Mouse (Mus musculus) liver, adult 2 months (tissue): ENCODE data around the gene Crocc. TPM values are rescaled to one million over a fixed set of nuclear protein-coding genes. Genes with fewer than 3 reads are reported as not detected.
A peak's percentile ranks its signal among the peaks of the same experiment; 100 is the strongest.

Source experiments
- DNase-seq: peaks from one replicate; pipeline ENCODE4 v3.0.0-alpha.2; 2011; ENCODE audit warnings: low read depth, low spot score; ENCODE audit errors: extremely low read depth
- H3K27ac ChIP-seq: fragments of 200-500 bp; replicated peaks from 2 replicates; pipeline ENCODE4 v1.5.1; 2012; ENCODE audit warnings: low read depth, mild to moderate bottlenecking, control low read depth, inconsistent platforms, low read length; ENCODE audit not compliant: insufficient read depth
- H3K27me3 ChIP-seq: fragments of 200-500 bp; 2 replicates; pipeline ENCODE4 v1.6.1; 2012; ENCODE audit warnings: mild to moderate bottlenecking, moderate library complexity, low read length, inconsistent platforms; ENCODE audit not compliant: control insufficient read depth, insufficient read depth
- H3K36me3 ChIP-seq: fragments of 200-500 bp; 2 replicates; pipeline ENCODE4 v1.6.1; 2012; ENCODE audit warnings: low read length, inconsistent platforms; ENCODE audit not compliant: control insufficient read depth, insufficient read depth
- H3K4me1 ChIP-seq: fragments of 200-500 bp; 2 replicates; pipeline ENCODE4 v1.6.1; 2011; ENCODE audit warnings: low read length; ENCODE audit not compliant: control insufficient read depth, insufficient read depth
- H3K4me3 ChIP-seq: fragments of 200-500 bp; 2 replicates; pipeline ENCODE4 v1.5.1; 2011; ENCODE audit warnings: low read depth, mild to moderate bottlenecking, control low read depth, low read length, moderate library complexity; ENCODE audit not compliant: insufficient read depth
- H3K79me2 ChIP-seq: fragments of 200-500 bp; 2 replicates; pipeline ENCODE4 v1.6.1; 2012; ENCODE audit warnings: inconsistent platforms, mild to moderate bottlenecking, low read length, moderate library complexity; ENCODE audit not compliant: control insufficient read depth, insufficient read depth
- H3K9ac ChIP-seq: fragments of 200-500 bp; 2 replicates; pipeline ENCODE4 v1.6.1; 2012; ENCODE audit warnings: low read depth, mild to moderate bottlenecking, control low read depth, inconsistent platforms, low read length
- CTCF ChIP-seq: fragments of 200-500 bp; IDR thresholded peaks from 2 replicates; pipeline ENCODE4 v1.5.1; 2011; ENCODE audit warnings: low read depth, low read length, control low read depth
- POLR2A ChIP-seq: fragments of 200-500 bp; IDR thresholded peaks from 2 replicates; pipeline ENCODE4 v1.6.1; 2011; ENCODE audit warnings: low read length, control low read depth; ENCODE audit not compliant: insufficient read depth; ENCODE audit errors: extremely low read depth
- WGBS: fragments of 180-500 bp; shearing (Covaris S2); methylation state at CpG from one replicate; pipeline ENCODE4 v1.1.7; 2018; 5-methylcytosine and 5-hydroxymethylcytosine counted together
- polyA plus RNA-seq: library from polyadenylated mRNA; depleted of rRNA; stranded (reverse); fragments of >200 nt; gene quantifications from 2 replicates; pipeline ENCODE4 v1.2.3, GENCODE M21; 2012
- total RNA-seq: library from RNA; depleted of rRNA; stranded (reverse); fragments of >200 nt; gene quantifications from 2 replicates; pipeline ENCODE4 v1.2.3, GENCODE M21; 2014

Gene Crocc
- total and polyA plus RNA-seq, 2 experiments = 0.74 to 1.7 TPM

- Histone ChIP-seq H3K27me3 (no peaks in the 10 kb centered on the region), H3K4me3 (no peak overlapping the region), H3K9ac (no peak overlapping the region), H3K36me3 (no peaks in the 10 kb centered on the region), H3K27ac (no peak overlapping the region), H3K4me1 (no peaks in the 10 kb centered on the region), H3K79me2 (no peaks in the 10 kb centered on the region)
- 91% methylated on average over 11 of the region's 11 CpGs for WGBS
- TF ChIP-seq CTCF (no peak), POLR2A (no peak)
- DNase-seq = no peak
These were observed 38.8 kb downstream of the Crocc start for GRCm38 (mm10) chr4:141021614-141021929.

GRCm38 (mm10) chr4:141020811-141021613 lies 39.3 kb downstream of the Crocc start:
- Histone ChIP-seq H3K27me3 (no peaks in the 10 kb centered on the region), H3K4me3 (no peak overlapping the region), H3K79me2 (no peaks in the 10 kb centered on the region), H3K9ac (no peak overlapping the region), H3K4me1 (no peaks in the 10 kb centered on the region), H3K27ac (no peak overlapping the region), H3K36me3 (no peaks in the 10 kb centered on the region)
- TF ChIP-seq CTCF (no peak), POLR2A (no peak)
- DNase-seq = no peak
- 85% methylated on average over 14 of the region's 14 CpGs for WGBS

GRCm38 (mm10) chr4:141020220-141020619 lies 40.1 kb downstream of the Crocc start:
- WGBS = 98% methylated on average over 17 of the region's 17 CpGs
- Histone ChIP-seq H3K27ac (no peak overlapping the region), H3K4me1 (no peaks in the 10 kb centered on the region), H3K79me2 (no peaks in the 10 kb centered on the region), H3K36me3 (no peaks in the 10 kb centered on the region), H3K27me3 (no peaks in the 10 kb centered on the region), H3K9ac (no peak overlapping the region), H3K4me3 (no peak overlapping the region)
- no peak for TF ChIP-seq CTCF
- no peak for TF ChIP-seq POLR2A
- no peak for DNase-seq

GRCm38 (mm10) chr4:141017657-141018436 lies 42.5 kb downstream of the Crocc start:
- H3K4me1 ChIP-seq = no peaks in the 10 kb centered on the region
- no peaks in the 10 kb centered on the region for H3K36me3 ChIP-seq
- no peaks in the 10 kb centered on the region for H3K27me3 ChIP-seq
- no peak overlapping the region for H3K27ac ChIP-seq
- no peak for TF ChIP-seq POLR2A
- TF ChIP-seq CTCF = no peak
- 91% methylated on average over 29 of the region's 29 CpGs for WGBS
- H3K79me2 ChIP-seq = no peaks in the 10 kb centered on the region
- H3K4me3 ChIP-seq = no peak overlapping the region
- no peak for DNase-seq
- no peak overlapping the region for H3K9ac ChIP-seq

GRCm38 (mm10) chr4:141016311-141016710 lies 44.0 kb downstream of the Crocc start:
- H3K27ac ChIP-seq = no peak overlapping the region
- H3K4me3 ChIP-seq = no peak overlapping the region
- DNase-seq = peak; percentile 8
- 65% methylated on average over 9 of the region's 9 CpGs for WGBS
- TF ChIP-seq CTCF (no peak), POLR2A (no peak)
- H3K36me3 ChIP-seq = no peaks in the 10 kb centered on the region
- no peaks in the 10 kb centered on the region for H3K79me2 ChIP-seq
- H3K27me3 ChIP-seq = no peaks in the 10 kb centered on the region
- no peak overlapping the region for H3K9ac ChIP-seq
- H3K4me1 ChIP-seq = no peaks in the 10 kb centered on the region
